In genomic region chr9:74531986-74532385, GRCm38 (mm10) we compare ENCODE assay signal across 15 mouse cellular contexts.
DNase-seq lines count a peak whose midpoint lies in the region; ATAC-seq lines count a peak whose summit lies in the region.
"Had no signal": no experiment of that assay in that cellular context is flagged by ENCODE, and none has a peak within 500 bp of the region (broad histone marks: within the 10 kb centered on the region; RNA-seq: fewer than 3 reads in every experiment).

No protein-coding gene starts in this region.

- ATAC-seq in embryonic facial prominence, embryonic 12.5 days (ENCODE audit: insufficient number of reproducible peaks, insufficient read depth, low FRiP score, low TSS enrichment), result 0 out of 2 replicates have a peak, but pooled peaks have one; percentile 47
- ATAC-seq in midbrain, embryonic 13.5 days, result peak; percentile 81

- intact Hi-C loops in left cerebral cortex, postnatal 4 days (cut with DNase I), result loop anchor here (10.0 kb wide), 1 partner anchor 333 kb away; the partner anchor contains the start of gene Onecut1

- H3K9ac ChIP-seq in embryonic facial prominence, embryonic 12.5 days, result no peak overlapping the region
- no peak overlapping the region for H3K9ac ChIP-seq in midbrain, embryonic 13.5 days (replicated peaks)
- H3K9ac ChIP-seq: limb, embryonic 15.5 days had no signal

- peak; percentile 18 for DNase-seq in left cerebral cortex, postnatal 4 days
- DNase-seq in left cerebral cortex, adult 9 months (ENCODE audit: low spot score in 2 of 2), result no peak
- DNase-seq in embryo, embryonic 10.5 days (ENCODE audit: low spot score), result peak; percentile 65
- DNase-seq in gastrocnemius, adult 18-20 months (ENCODE audit: low spot score), result no peak
- no peak for DNase-seq in layer of hippocampus, postnatal 36 days
- no peak for DNase-seq in kidney, adult 9 months
- DNase-seq: adrenal gland, postnatal 36 days; cerebellum, adult 9-10 months; kidney, adult 18-20 months; kidney, postnatal 25 days; lung, postnatal 10 days; thymus, postnatal 4 days had no signal

- no peak overlapping the region for H3K27ac ChIP-seq in embryonic facial prominence, embryonic 12.5 days
- no peak overlapping the region for H3K27ac ChIP-seq in midbrain, embryonic 13.5 days
- H3K27ac ChIP-seq: limb, embryonic 15.5 days had no signal

- no peaks in the 10 kb centered on the region for H3K4me1 ChIP-seq in embryonic facial prominence, embryonic 12.5 days
- peaks cover 24% of the 10 kb centered on the region for H3K4me1 ChIP-seq in midbrain, embryonic 13.5 days (replicated peaks)
- H3K4me1 ChIP-seq: limb, embryonic 15.5 days had no signal

- H3K27me3 ChIP-seq in embryonic facial prominence, embryonic 12.5 days, result no peaks in the 10 kb centered on the region
- H3K27me3 ChIP-seq in midbrain, embryonic 13.5 days, result no peaks in the 10 kb centered on the region
- H3K27me3 ChIP-seq: limb, embryonic 15.5 days had no signal

- no peaks in the 10 kb centered on the region for H3K36me3 ChIP-seq in embryonic facial prominence, embryonic 12.5 days
- no peaks in the 10 kb centered on the region for H3K36me3 ChIP-seq in midbrain, embryonic 13.5 days
- H3K36me3 ChIP-seq: limb, embryonic 15.5 days had no signal

- no peak overlapping the region for H3K4me3 ChIP-seq in embryonic facial prominence, embryonic 12.5 days
- H3K4me3 ChIP-seq in midbrain, embryonic 13.5 days (replicated peaks), result no peak overlapping the region
- H3K4me3 ChIP-seq: limb, embryonic 15.5 days had no signal

- no peaks in the 10 kb centered on the region for H3K9me3 ChIP-seq in embryonic facial prominence, embryonic 12.5 days
- H3K9me3 ChIP-seq in midbrain, embryonic 13.5 days, result no peaks in the 10 kb centered on the region
- H3K9me3 ChIP-seq: limb, embryonic 15.5 days had no signal

- 41% methylated on average over 3 of the region's 3 CpGs for WGBS in embryonic facial prominence, embryonic 12.5 days
- WGBS in midbrain, embryonic 13.5 days, result 4% methylated on average over 3 of the region's 3 CpGs

- H3K4me2 ChIP-seq in embryonic facial prominence, embryonic 12.5 days (replicated peaks), result no peak overlapping the region
- H3K4me2 ChIP-seq in midbrain, embryonic 13.5 days (replicated peaks), result no peak overlapping the region
- H3K4me2 ChIP-seq: limb, embryonic 15.5 days had no signal

Comparison
In these comparisons a context has a peak if more than half of its experiments do, and no peak if none do; other contexts are left out.
1. DNase-seq: peak in left cerebral cortex, postnatal 4 days (single experiment) and embryo, embryonic 10.5 days (single experiment); none in left cerebral cortex, adult 9 months (0 of 2), gastrocnemius, adult 18-20 months (single experiment), layer of hippocampus, postnatal 36 days (0 of 2) and kidney, adult 9 months (single experiment).